Mouse (Mus musculus): ENCODE results near the gene Dpep3.

DNA sequence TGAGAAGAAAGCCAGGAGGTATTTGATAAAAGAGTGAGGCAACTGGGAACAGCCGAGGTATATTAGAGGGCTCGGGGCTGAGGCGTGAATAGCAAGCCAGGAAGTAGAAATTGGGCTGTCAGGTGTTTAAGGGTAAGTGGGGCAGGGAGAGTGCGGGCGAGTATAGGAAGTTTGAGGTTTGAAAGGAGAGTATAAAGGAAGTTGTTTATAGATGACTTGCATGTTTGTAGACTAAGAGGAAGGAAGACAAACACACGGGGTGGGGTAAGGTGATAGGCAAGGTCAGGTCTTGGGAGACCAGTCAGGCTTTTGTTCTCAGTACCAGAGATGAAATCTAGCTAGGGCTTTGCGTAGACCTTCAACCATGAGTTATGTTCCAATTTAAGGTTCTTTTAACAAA lies 37.9 kb upstream of the Dpep3 start:
- TF ChIP-seq CTCF (IDR thresholded peaks at IDR 0.05; ENCODE audit: extremely low read depth, insufficient read depth, low read length) (no peak), POLR2A (IDR thresholded peaks at IDR 0.05; ENCODE audit: extremely low read depth, insufficient read depth, low read length) (no peak)
